Comparison of ENCODE assay signal across 28 mouse cellular contexts in the genomic region with DNA sequence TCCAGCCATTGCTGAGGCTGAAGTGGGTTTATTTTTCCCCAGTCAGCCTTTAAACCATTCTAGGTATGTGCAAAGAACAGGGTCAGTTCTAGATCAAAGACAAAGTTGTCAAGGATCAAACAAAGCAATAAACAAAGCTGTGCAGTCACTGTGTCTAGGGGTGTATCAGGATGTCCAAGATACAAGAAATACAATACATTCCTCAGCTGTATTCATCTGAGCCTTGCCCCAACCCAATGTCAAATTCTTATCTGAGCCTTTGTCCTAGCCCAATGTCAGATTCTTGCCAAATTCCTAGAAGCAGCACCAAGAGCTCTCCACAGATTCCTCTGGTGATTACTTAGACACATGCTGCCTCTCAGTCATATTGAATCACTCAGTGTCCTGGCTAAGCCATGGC.
A peak's percentile ranks its signal among the peaks of the same experiment; 100 is the strongest.
DNase-seq lines count a peak whose midpoint lies in the region; ATAC-seq and TF ChIP-seq lines count a peak whose summit lies in the region.
"Had no signal": no experiment of that assay in that cellular context is flagged by ENCODE, and none has a peak within 500 bp of the region (broad histone marks: within the 10 kb centered on the region; RNA-seq: fewer than 3 reads in every experiment).

No protein-coding gene starts in this region.

- H3K4me3 ChIP-seq in liver, postnatal 0 days (ENCODE audit: low read depth, low read length): no peak overlapping the region

- no peak overlapping the region for H3K27ac ChIP-seq in liver, postnatal 0 days (ENCODE audit: low read depth)

- peaks cover 3% of the 10 kb centered on the region; the same call in 1 of the 2 replicates for H3K9me3 ChIP-seq in liver, postnatal 0 days (ENCODE audit: low read length)
- H3K9me3 ChIP-seq: G1E had no signal

- TF ChIP-seq CTCF in liver, postnatal 0 days (IDR thresholded peaks at IDR 0.05; ENCODE audit: low read depth): no peak

- DNase-seq in ES-CJ7 (ENCODE audit: low read depth, low spot score) (peak; percentile 3), R1 (ENCODE audit: low read depth, low spot score) (peak; percentile 83), ZHBTc4 (ENCODE audit: low read depth, low spot score) (peak; percentile 89)
- peak; percentile 42 for DNase-seq in Muller cell, postnatal 12 days (ENCODE audit: inconsistent ontology term)
- DNase-seq in adrenal gland, adult (ENCODE audit: inconsistent age in 2 of 2, low spot score in 1 of 2): no peak
- DNase-seq in left cerebral cortex, postnatal 25 days (ENCODE audit: low spot score in 2 of 2): no peak
- no peak for DNase-seq in liver, postnatal 0 days
- DNase-seq in c-Kit-positive CD71-positive TER-119-positive erythroid progenitor cells, embryonic 14.5 days (ENCODE audit: low spot score): no peak
- DNase-seq: adrenal gland, adult 2 months; adrenal gland, adult 8-10 months; adrenal gland, postnatal 10 days; adrenal gland, postnatal 14 days; adrenal gland, postnatal 25 days; adrenal gland, postnatal 36 days; B cell, adult 2 months; cerebellum, adult 11 months; cerebellum, adult 11-12 months; cerebellum, adult 18-20 months; cerebellum, adult 2 months; cerebellum, adult 8-10 months; cerebellum, adult 9-10 months; cerebellum, adult 9-11 months; cerebellum, postnatal 10 days had no signal

- ATAC-seq in liver, postnatal 0 days: no peak
- ATAC-seq: activated CD4-positive, CD25-positive, alpha-beta regulatory T cell, adult 4 months; CD4-positive, CD25-positive, alpha-beta regulatory T cell, adult 4 months; Patski had no signal

- H3K9ac ChIP-seq in liver, postnatal 0 days (replicated peaks): no peak overlapping the region

- TF ChIP-seq EP300 in liver, postnatal 0 days (IDR thresholded peaks at IDR 0.05; ENCODE audit: low read depth): no peak

- no peaks in the 10 kb centered on the region for H3K27me3 ChIP-seq in liver, postnatal 0 days (ENCODE audit: insufficient read depth, low read length)
- H3K27me3 ChIP-seq: CH12.LX, Patski had no signal

- no peaks in the 10 kb centered on the region for H3K36me3 ChIP-seq in liver, postnatal 0 days (replicated peaks; ENCODE audit: insufficient read depth, low read length)
- H3K36me3 ChIP-seq: G1E had no signal

- intact Hi-C loops in left cerebral cortex, postnatal 25 days (cut with DNase I): no loop called here

- H3K4me1 ChIP-seq in liver, postnatal 0 days (ENCODE audit: insufficient read depth): no peaks in the 10 kb centered on the region

- no peak overlapping the region for H3K4me2 ChIP-seq in liver, postnatal 0 days (ENCODE audit: low read depth, low read length)

Comparison
In these comparisons a context has a peak if more than half of its experiments do, and no peak if none do; other contexts are left out.
1. DNase-seq: peak in ES-CJ7 (single experiment), Muller cell, postnatal 12 days (single experiment), R1 (single experiment) and ZHBTc4 (single experiment); none in adrenal gland, adult (0 of 2), left cerebral cortex, postnatal 25 days (0 of 2), liver, postnatal 0 days (single experiment) and c-Kit-positive CD71-positive TER-119-positive erythroid progenitor cells, embryonic 14.5 days (single experiment).